Mouse (Mus musculus) adrenal gland, adult 8-10 months (tissue): ENCODE measurements around the gene Pde9a. TPM values are rescaled to one million over a fixed set of nuclear protein-coding genes. Genes with fewer than 3 reads are reported as not detected.
A peak's percentile ranks its signal among the peaks of the same experiment; 100 is the strongest.

Experiments
- DNase-seq: peaks from one replicate; pipeline ENCODE4 v3.0.0; 2022
- total RNA-seq, 4 experiments: library from RNA; stranded (reverse); gene quantifications; 2 replicates each; pipeline ENCODE4 v1.2.4; 2022

Gene Pde9a
- total RNA-seq, 4 experiments from 2014 or later: 3.0 to 7.7 (median 5.2) TPM

DNA sequence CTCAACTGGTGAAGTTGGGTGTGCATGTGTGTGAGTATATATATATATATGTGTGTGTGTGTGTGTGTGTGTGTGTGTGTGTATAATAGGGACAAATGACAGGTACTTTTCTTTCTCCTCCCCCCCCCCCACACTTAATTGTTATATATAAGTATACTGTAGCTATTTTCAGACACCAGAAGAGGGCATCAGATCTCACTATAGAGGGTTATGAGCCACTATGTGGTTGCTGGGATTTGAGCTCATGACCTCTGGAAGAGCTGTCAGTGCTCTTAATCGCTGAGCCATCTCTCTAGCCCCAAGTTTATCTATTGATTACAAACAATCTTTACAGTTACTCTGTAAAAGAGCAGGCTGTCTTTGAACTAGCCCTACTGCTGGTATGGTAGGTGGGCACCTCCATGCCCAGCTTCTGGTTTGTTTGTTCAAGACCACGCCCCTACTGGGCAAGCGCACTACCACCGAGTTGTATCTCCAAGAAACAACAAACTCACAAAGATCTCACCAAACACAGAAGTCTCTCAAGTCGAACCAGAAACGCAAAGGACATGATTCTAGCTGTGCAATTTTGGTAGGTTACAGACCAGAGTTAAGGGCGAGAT, 133.4 kb downstream of the Pde9a start:
- DNase-seq: no peak

DNA sequence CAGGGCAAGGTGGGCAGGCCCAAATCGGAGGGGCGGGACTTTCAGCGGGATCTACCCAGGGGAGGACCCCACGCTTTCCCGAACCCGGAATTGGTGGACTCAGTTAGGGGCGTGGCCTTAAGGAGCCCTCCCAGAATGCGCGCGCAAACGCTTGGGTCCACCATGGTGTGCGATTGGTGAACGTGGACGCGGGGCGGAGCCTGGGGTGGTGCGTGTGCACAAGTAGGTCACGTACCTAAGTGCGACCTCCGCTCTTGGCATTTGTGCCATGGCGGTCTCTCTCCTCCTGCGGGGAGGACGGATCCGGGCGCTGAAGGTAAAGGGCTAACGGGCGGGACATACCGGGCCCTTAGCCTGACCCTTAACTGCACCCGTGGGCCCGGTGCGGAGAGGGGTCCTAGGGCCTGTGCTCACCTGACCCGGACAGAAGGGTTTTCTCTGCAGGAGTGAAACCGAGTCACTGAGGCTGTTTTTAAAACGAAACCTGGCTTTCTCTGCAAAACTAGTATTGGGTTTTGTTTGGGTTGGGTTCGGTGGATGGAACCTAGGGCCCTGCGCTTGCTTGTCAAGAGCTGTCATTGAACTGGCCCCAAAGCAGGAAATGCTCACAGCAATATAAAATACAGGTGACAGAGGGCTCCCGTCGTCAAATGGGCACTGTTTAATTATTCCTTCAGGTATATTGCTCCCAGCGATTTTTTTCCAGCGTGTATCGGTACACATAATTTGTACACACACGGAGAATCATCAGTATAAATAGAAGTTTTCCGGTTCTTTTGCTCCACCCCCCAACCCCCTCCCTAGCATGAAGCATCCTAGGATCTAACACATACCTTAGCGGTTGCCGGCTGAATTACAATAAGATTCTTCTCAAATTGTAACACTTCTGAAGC, 134.2 kb downstream of the Pde9a start, which contains the start of the genes Wdr4 and Ndufv3:
Gene Wdr4 (minus strand): TSS at position 35 of the 893 bp plus-strand sequence.
Gene Ndufv3 (plus strand): TSS at position 170 of the 893 bp plus-strand sequence.
- peak; percentile 99 for DNase-seq

DNA sequence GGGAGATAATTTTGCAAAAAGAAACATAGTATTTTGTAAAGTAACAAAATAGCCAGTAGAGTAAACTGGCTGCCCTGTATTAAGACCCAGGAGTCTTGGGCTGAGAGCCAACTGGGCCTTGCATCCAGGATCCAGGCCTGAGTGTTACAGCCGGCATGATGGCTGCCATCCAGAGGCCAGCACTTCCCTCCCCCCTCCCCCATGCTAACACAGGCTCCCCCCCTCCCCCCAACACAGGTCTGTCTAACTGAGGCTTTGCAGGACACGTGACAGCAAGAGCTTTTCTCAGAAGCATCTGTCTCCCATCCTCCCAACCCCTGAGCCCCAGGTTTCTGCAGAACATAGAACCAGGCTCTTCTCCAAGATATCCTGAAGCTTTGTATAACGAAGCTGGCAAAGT, 134.9 kb downstream of the Pde9a start:
- DNase-seq: no peak

DNA sequence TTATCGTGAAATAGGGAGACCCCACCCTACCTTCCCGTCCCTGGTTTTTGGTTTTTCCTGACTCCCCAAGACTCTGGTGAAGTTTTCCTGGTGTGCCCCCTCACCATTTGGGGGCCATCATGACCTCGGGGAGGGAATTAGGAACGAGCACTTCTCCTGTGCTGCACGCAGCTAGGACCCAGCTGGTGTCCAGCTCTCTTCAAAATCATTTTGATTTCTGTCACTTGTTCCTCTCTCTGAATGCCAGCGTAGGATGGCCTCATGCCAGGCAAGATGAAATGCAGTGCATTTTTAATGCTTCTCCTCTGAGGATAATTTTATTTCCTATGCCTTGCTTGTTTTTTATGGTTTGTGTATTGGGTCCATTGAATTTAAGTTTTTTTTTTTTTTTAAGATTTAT, 135.9 kb downstream of the Pde9a start:
- DNase-seq: no peak

DNA sequence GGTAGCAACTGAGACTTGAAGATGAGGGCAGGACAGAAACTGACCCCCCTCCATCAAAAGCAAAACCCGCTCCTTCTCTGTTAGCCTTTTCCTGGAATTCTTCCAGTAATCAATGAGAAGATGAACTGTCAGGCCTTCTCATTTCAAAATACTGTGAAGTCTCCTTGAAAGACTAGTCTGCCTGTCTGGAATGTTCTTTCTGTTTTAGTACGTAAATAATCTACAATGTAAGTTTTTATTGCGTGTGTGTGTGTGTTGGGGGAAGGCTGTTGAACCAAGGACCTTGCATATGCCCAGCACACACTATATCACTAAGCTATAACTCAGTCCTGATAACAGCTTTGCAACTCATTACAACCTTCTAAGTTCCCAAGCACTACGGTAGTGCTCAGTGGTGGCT, 139.1 kb downstream of the Pde9a start:
- DNase-seq: no peak

DNA sequence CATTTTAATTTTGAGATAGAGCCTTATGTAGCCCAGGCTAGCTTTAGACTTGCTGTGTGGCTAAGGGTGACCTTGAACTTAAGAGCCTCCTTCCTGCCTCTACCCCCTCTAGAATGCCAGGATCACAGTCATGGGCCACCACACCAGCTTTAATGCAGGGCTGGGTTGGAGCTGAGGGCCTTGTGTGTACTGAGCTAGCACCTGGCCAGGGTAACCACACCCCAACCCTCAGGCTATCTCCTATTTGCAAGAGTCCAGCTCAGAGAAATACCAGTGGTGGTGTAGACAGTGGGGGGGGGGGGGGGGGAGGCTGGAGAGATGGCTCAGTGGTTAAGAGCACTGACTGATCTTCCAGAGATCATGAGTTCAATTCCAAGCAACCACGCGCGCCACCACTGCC, 139.8 kb downstream of the Pde9a start:
- DNase-seq: no peak

Other genes with a start within 250 kb of the Pde9a start
- gene Tff2, start 241.9 kb upstream of the Pde9a start, total RNA-seq: not detected
- gene Tff1, start 220.9 kb upstream of the Pde9a start, total RNA-seq: not detected
- gene Tmprss3, start 187.2 kb upstream of the Pde9a start, total RNA-seq: not detected
- under 1 TPM; 0.12 to 0.51 (median 0.31) TPM for gene Ubash3a, start 178.3 kb upstream of the Pde9a start, total RNA-seq
- 10 to 100 TPM in 2 of 4 experiments, 1 to 10 TPM in 2; 3.9 to 14.9 (median 9.1) TPM for gene Rsph1, start 108.8 kb upstream of the Pde9a start, total RNA-seq
- gene Slc37a1, start 99.4 kb upstream of the Pde9a start, total RNA-seq: 10 to 100 TPM; 13.1 to 26.4 (median 22.5) TPM
- 10 to 100 TPM; 21.5 to 30.9 (median 26.1) TPM for gene Wdr4, start 133.8 kb downstream of the Pde9a start, total RNA-seq
- 100 to 1,000 TPM; 254 to 452 (median 371) TPM for gene Ndufv3, start 133.9 kb downstream of the Pde9a start, total RNA-seq
- 10 to 100 TPM; 20.6 to 28.1 (median 24.2) TPM for gene Pknox1, start 178.5 kb downstream of the Pde9a start, total RNA-seq